Mouse (Mus musculus): Measurements from ENCODE around the gene Vstm2l.

DNA sequence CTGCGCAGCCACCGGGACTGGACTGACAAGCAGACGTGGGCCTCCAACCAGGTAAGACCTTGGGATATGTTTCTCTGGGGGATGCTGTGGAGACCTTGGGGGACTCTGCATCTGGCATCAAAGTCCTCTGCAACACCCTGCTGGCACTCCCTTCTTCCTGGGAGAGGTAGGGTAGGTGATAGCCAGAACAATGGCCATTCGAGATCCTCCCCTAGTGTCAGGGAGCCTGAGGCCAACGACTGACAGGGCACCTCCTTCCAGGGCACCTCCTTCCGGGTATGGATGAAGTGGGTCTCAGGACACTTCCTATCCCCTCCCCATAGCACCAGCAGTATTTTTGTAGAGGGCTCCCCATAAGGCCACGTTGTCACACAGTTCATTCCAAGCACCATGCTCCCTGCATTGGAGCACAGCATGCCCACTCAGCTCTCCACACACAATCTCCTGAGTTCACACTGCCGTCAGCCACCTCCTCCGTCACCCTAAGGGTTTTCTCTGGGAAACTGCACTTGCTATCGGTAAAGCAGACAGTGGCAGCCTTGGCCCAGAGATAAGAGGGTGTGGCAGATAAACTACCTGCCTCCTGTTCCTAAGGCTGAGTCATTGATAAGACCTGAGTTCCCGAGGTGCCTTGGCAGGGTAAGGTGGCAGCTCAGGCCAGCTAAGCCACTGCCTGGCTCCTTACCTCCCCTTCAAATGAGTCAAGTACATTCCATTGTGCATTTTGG, 21.2 kb downstream of the Vstm2l start:
- no peak for TF ChIP-seq POLR2A (IDR thresholded peaks at IDR 0.05; ENCODE audit: borderline replicate concordance, extremely low read depth, low read depth, low read length)
- no peak for TF ChIP-seq CTCF (IDR thresholded peaks at IDR 0.05; ENCODE audit: insufficient read depth, low read length)
